Comparison of ENCODE assay signal across 10 mouse cellular contexts in genomic region chr2:12053404-12054164, GRCm38 (mm10).
DNase-seq lines count a peak whose midpoint lies in the region; ATAC-seq and TF ChIP-seq lines count a peak whose summit lies in the region.
"Had no signal": no experiment of that assay in that cellular context is flagged by ENCODE, and none has a peak within 500 bp of the region (broad histone marks: within the 10 kb centered on the region; RNA-seq: fewer than 3 reads in every experiment).

No protein-coding gene starts in this region.

- peak overlapping the region; percentile 24; the same call in 1 of the 2 replicates for H3K27ac ChIP-seq in gastrocnemius, adult 2 months
- H3K27ac ChIP-seq in stomach, postnatal 0 days (replicated peaks): 0 out of 2 replicates have a peak overlapping the region, but pooled peaks have one; percentile 18

- no peak for TF ChIP-seq CTCF in gastrocnemius, adult 2 months (IDR thresholded peaks at IDR 0.05)
- TF ChIP-seq CTCF in stomach, postnatal 0 days (IDR thresholded peaks at IDR 0.05; ENCODE audit: low read depth): no peak

- intact Hi-C loops in gastrocnemius, adult 2 months (cut with DNase I): no loop called here
- intact Hi-C loops in gastrocnemius, postnatal 14 days (cut with DNase I; ENCODE audit: low total_unique reads): no loop called here

- 38% methylated on average over 8 of the region's 8 CpGs for whole genome bisulfite sequencing in stomach, postnatal 0 days

- H3K4me3 ChIP-seq in gastrocnemius, adult 2 months: no peak overlapping the region
- H3K4me3 ChIP-seq in stomach, postnatal 0 days (ENCODE audit: low read depth, low read length): no peak overlapping the region

- no peaks in the 10 kb centered on the region for H3K36me3 ChIP-seq in stomach, postnatal 0 days (ENCODE audit: control insufficient read depth, insufficient read depth, low read length)

- no peaks in the 10 kb centered on the region for H3K27me3 ChIP-seq in stomach, postnatal 0 days (ENCODE audit: control insufficient read depth, insufficient read depth, low read length)

- no peaks in the 10 kb centered on the region for H3K9me3 ChIP-seq in stomach, postnatal 0 days (ENCODE audit: control insufficient read depth, low read length)

- H3K9ac ChIP-seq in stomach, postnatal 0 days (ENCODE audit: low read length): no peak overlapping the region

- peaks cover 2% of the 10 kb centered on the region; the same call in 1 of the 2 replicates for H3K4me1 ChIP-seq in stomach, postnatal 0 days (replicated peaks; ENCODE audit: control insufficient read depth, insufficient read depth)

- no peak for TF ChIP-seq EP300 in stomach, postnatal 0 days (optimal IDR thresholded peaks at IDR 0.05)

- H3K4me2 ChIP-seq in stomach, postnatal 0 days (replicated peaks; ENCODE audit: low read depth): no peak overlapping the region

- ATAC-seq in stomach, postnatal 0 days (ENCODE audit: low FRiP score, low TSS enrichment): no peak

- DNase-seq in gastrocnemius, adult 2 months: no peak
- DNase-seq in gastrocnemius, postnatal 14 days: no peak
- DNase-seq in right cerebral cortex, adult 18-20 months: peak; percentile 24
- no peak for DNase-seq in right cerebral cortex, postnatal 4 days
- DNase-seq in heart, postnatal 4 days: peak; percentile 11
- no peak for DNase-seq in stomach, postnatal 0 days (ENCODE audit: low spot score)
- DNase-seq in layer of hippocampus, adult 8-10 months (ENCODE audit: low spot score in 2 of 2): no peak
- no peak for DNase-seq in cerebellum, postnatal 25 days
- DNase-seq: layer of hippocampus, postnatal 36 days; midbrain, embryonic 14.5 days had no signal

Comparison
In these comparisons a context has a peak if more than half of its experiments do, and no peak if none do; other contexts are left out.
1. DNase-seq: peak in right cerebral cortex, adult 18-20 months (single experiment) and heart, postnatal 4 days (single experiment); none in gastrocnemius, adult 2 months (single experiment), gastrocnemius, postnatal 14 days (single experiment), right cerebral cortex, postnatal 4 days (single experiment), stomach, postnatal 0 days (single experiment), layer of hippocampus, adult 8-10 months (0 of 2) and cerebellum, postnatal 25 days (0 of 2).